Mouse (Mus musculus): ENCODE data around the gene S100a2. TPM values are rescaled to one million over a fixed set of nuclear protein-coding genes. Genes with fewer than 3 reads are reported as not detected.

S100a2 gene
- polyA plus RNA-seq, 1 experiment from 2014 or later: not detected

DNA sequence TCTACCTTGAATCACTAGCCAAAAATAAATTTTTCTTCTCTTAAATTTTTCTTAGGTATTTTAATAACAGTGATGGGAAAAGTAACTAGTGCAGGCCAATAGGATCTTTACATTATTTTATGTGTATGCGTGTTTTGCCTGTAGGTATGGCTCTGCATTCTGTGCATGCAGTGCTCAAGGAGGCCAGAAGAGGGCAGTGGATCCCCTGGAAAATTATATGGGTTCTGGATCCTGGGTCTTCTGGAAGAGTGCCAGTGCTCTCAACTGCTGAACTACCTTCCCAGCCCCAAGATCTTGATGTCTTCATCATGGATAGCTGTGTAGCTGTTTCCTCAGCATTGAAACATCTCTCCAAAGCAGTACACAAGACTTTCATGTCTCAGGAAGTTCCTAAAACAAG lies 7.9 kb upstream of the S100a2 start:
- Histone ChIP-seq H3K4me3 (no peak overlapping the region), H3K36me3 (no peaks in the 10 kb centered on the region), H3K9me3 (no peaks in the 10 kb centered on the region), H3K27ac (replicated peaks) (no peak overlapping the region), H3K27me3 (no peaks in the 10 kb centered on the region), H3K4me2 (no peak overlapping the region), H3K4me1 (replicated peaks) (no peaks in the 10 kb centered on the region), H3K9ac (no peak overlapping the region)
- no peak for ATAC-seq (ENCODE audit: low read depth)
- 86% methylated on average over 1 of the region's 1 CpGs for WGBS

- Histone ChIP-seq H3K4me3 (no peak overlapping the region), H3K27ac (replicated peaks) (no peak overlapping the region), H3K9me3 (no peaks in the 10 kb centered on the region), H3K4me1 (replicated peaks) (no peaks in the 10 kb centered on the region), H3K27me3 (no peaks in the 10 kb centered on the region), H3K9ac (no peak overlapping the region), H3K36me3 (no peaks in the 10 kb centered on the region), H3K4me2 (no peak overlapping the region)
- WGBS: 83% methylated on average over 4 of the region's 4 CpGs
- no peak for ATAC-seq (ENCODE audit: low read depth)
These were observed 7.5 kb upstream of the S100a2 start for GRCm38 (mm10) chr3:90582556-90582955.

DNA sequence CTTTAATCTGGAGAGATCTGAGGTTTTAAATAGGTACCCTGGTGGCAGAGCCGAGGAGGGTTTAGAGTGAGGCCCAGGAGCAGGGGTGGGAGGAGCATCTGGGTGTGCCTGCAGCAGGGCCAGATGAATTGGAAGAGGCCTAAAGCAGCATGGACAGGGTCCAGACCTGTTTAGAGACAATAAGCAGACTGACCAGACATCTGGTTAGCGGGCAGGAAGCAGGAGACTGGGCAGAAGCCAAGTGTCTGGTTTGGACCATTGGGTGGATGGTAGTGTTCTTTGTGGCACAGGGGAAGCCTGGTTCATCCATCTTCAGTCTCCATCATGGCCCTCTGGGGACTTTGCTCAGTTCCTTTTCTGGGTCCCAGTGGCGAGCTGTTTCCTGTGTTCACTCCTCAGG lies 6.2 kb upstream of the S100a2 start:
- no peak overlapping the region for H3K9ac ChIP-seq
- H3K4me1 ChIP-seq (replicated peaks): no peaks in the 10 kb centered on the region
- 68% methylated on average over 3 of the region's 3 CpGs for WGBS
- ATAC-seq (ENCODE audit: low read depth): no peak
- H3K27ac ChIP-seq (replicated peaks): no peak overlapping the region
- no peak overlapping the region for H3K4me2 ChIP-seq
- no peaks in the 10 kb centered on the region for H3K36me3 ChIP-seq
- H3K27me3 ChIP-seq: no peaks in the 10 kb centered on the region
- no peak overlapping the region for H3K4me3 ChIP-seq
- no peaks in the 10 kb centered on the region for H3K9me3 ChIP-seq

DNA sequence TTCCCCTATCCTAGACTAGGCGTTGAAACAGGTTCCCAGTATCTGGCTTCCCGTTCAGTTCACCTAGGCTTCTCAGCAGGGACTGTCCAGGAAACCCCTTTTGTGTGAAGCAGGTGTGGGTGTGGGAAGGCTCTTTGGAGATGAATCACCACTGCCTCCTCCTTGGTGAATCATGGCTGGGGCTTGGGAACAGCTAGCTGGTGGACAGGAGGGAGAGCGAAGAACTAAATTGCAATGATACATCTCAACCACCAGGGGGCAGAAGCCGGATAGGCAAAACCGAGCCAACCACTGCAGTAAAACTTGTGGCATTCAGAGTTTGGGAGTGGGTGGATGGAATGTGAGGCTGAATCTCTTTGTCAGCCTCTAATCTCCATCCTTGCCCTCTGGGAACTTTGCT lies 4.5 kb upstream of the S100a2 start:
- 0 out of 2 replicates have a peak, but pooled peaks have one; percentile 40 for ATAC-seq (ENCODE audit: low read depth)
- H3K4me1 ChIP-seq (replicated peaks): no peaks in the 10 kb centered on the region
- 34% methylated on average over 5 of the region's 5 CpGs for WGBS

DNA sequence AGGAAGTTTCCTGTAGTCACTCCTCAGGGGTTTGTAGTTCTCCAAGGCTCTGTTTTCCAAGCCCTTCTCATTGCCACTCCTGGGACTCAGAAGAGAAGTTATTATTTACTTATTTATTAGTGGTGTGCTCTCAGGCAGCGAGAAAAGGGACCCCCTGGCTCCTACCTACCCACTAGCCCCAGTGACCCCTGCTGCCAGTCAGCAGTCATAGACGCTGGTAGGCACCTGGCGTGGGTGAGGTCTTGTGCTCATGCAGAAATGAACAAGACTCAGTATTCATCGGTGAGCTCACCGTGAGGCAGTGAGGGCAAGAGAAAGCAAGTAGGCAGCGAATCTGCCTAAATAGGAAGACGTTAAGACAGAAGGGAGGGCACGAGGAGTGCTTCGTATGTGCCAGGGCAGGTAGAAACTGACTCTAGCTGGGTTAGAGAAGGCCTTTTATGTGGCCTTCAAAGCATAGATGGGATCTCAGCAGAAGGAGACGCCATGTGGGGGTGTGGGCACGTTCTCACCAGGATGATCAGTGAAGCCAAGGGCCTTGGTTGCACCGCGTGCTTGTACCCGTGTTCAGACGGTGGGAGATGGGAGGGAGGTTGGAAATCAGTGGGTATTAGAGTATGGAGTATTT lies 3.9 kb upstream of the S100a2 start:
- no peak for ATAC-seq (ENCODE audit: low read depth)

More for the DNA sequence above, 4.5 kb upstream of the S100a2 start:
- no peaks in the 10 kb centered on the region for H3K36me3 ChIP-seq
- no peak overlapping the region for H3K9ac ChIP-seq
- no peaks in the 10 kb centered on the region for H3K27me3 ChIP-seq
- H3K9me3 ChIP-seq: no peaks in the 10 kb centered on the region
- H3K4me2 ChIP-seq: no peak overlapping the region
- no peak overlapping the region for H3K27ac ChIP-seq (replicated peaks)
- no peak overlapping the region for H3K4me3 ChIP-seq

GRCm38 (mm10) chr3:90586906-90587305 lies 3.1 kb upstream of the S100a2 start:
- Histone ChIP-seq H3K9me3 (no peaks in the 10 kb centered on the region), H3K4me1 (replicated peaks) (no peaks in the 10 kb centered on the region), H3K4me2 (no peak overlapping the region), H3K4me3 (no peak overlapping the region), H3K27ac (replicated peaks) (no peak overlapping the region), H3K27me3 (no peaks in the 10 kb centered on the region), H3K36me3 (no peaks in the 10 kb centered on the region), H3K9ac (no peak overlapping the region)
- ATAC-seq (ENCODE audit: low read depth): no peak
- 77% methylated on average over 10 of the region's 10 CpGs for WGBS

More for the DNA sequence above, 3.9 kb upstream of the S100a2 start:
- H3K4me1 ChIP-seq (replicated peaks): no peaks in the 10 kb centered on the region
- H3K27me3 ChIP-seq: no peaks in the 10 kb centered on the region
- no peak overlapping the region for H3K9ac ChIP-seq
- H3K36me3 ChIP-seq: no peaks in the 10 kb centered on the region
- no peaks in the 10 kb centered on the region for H3K9me3 ChIP-seq
- no peak overlapping the region for H3K27ac ChIP-seq (replicated peaks)
- H3K4me2 ChIP-seq: no peak overlapping the region
- H3K4me3 ChIP-seq: no peak overlapping the region
- WGBS: 87% methylated on average over 15 of the region's 15 CpGs

- Histone ChIP-seq H3K36me3 (no peaks in the 10 kb centered on the region), H3K4me2 (no peak overlapping the region), H3K27me3 (no peaks in the 10 kb centered on the region), H3K9ac (no peak overlapping the region), H3K4me1 (replicated peaks) (no peaks in the 10 kb centered on the region), H3K27ac (replicated peaks) (no peak overlapping the region), H3K4me3 (no peak overlapping the region), H3K9me3 (no peaks in the 10 kb centered on the region)
- WGBS: 92% methylated on average over 14 of the region's 14 CpGs
- no peak for ATAC-seq (ENCODE audit: low read depth)
These were observed 2.5 kb upstream of the S100a2 start for GRCm38 (mm10) chr3:90587361-90588101.

DNA sequence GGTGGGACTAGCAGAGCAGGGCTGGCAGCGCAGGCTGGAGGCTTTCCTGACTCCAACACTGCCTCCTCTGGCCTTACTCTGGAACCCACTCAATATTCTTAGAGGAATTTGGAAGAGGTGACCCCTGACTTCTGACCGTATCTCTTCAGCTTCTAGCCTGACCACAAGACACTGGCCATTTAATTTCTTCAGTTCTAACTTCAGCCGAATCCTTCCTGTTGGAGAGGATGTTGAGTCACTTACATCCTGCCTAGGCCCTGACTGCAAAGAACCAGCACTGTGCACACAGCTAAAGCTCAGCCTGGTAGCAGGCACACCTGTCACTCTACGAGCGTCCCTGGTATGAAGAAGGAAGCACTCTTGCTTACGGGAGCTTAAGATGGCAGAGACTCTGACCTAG lies 657 bp upstream of the S100a2 start:
- H3K4me2 ChIP-seq: no peak overlapping the region
- 86% methylated on average over 6 of the region's 6 CpGs for WGBS
- no peak overlapping the region for H3K27ac ChIP-seq (replicated peaks)
- no peak overlapping the region for H3K9ac ChIP-seq
- no peak overlapping the region for H3K4me3 ChIP-seq
- H3K36me3 ChIP-seq: no peaks in the 10 kb centered on the region
- no peaks in the 10 kb centered on the region for H3K27me3 ChIP-seq
- no peak for ATAC-seq (ENCODE audit: low read depth)
- 0 out of 2 replicates have a peak, but pooled peaks cover 3% of the 10 kb centered on the region for H3K9me3 ChIP-seq
- H3K4me1 ChIP-seq (replicated peaks): no peaks in the 10 kb centered on the region

DNA sequence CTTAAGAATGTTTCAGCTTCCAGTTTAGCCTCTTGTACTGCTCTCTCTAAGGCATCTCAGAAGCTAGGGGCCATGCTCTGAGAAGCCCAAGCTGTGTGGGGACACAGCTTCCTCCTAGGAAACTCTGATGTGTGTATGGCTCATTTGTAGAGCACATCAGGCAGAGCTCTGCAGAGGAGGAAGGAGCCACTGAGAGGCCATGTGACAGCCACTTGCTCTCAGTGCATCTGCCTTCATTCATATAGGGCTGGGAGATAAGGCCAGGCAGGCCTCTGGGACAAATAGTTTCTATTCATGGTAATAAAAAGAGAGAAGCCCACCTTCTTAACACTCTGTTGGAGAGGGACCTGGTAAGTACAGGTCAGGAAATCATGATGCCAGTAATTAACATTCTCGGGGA lies 4.4 kb downstream of the S100a2 start:
- no peak for ATAC-seq (ENCODE audit: low read depth)
- WGBS: 68% methylated on average over 1 of the region's 1 CpGs
- Histone ChIP-seq H3K9ac (no peak overlapping the region), H3K36me3 (no peaks in the 10 kb centered on the region), H3K27me3 (no peaks in the 10 kb centered on the region), H3K27ac (replicated peaks) (no peak overlapping the region), H3K9me3 (0 out of 2 replicates have a peak, but pooled peaks cover 3% of the 10 kb centered on the region), H3K4me1 (replicated peaks) (no peaks in the 10 kb centered on the region), H3K4me3 (no peak overlapping the region), H3K4me2 (no peak overlapping the region)

DNA sequence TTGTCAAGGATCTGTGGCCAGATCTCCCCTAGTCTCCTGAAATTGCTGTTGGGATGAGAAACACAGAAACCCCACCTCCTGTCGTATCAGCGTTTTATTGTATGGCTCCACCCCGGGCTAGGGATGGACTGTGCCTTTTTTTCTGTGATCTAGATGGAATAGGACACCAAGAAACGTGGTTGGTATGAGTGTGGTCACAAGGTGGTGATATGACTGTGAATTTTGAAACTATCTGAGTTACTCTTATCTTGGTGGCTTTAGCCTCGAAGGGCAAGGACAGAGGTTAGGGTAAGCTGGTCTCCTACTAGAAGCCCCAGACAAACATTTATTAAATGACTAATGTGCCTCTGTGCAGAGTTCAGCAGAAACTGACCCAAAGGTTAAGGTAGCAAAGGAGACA lies 5.5 kb downstream of the S100a2 start:
- H3K27ac ChIP-seq (replicated peaks): no peak overlapping the region
- H3K4me1 ChIP-seq (replicated peaks): no peaks in the 10 kb centered on the region
- 74% methylated on average over 5 of the region's 5 CpGs for WGBS
- H3K4me3 ChIP-seq: no peak overlapping the region
- H3K9me3 ChIP-seq: 0 out of 2 replicates have a peak, but pooled peaks cover 3% of the 10 kb centered on the region
- H3K9ac ChIP-seq: no peak overlapping the region
- ATAC-seq (ENCODE audit: low read depth): no peak
- H3K4me2 ChIP-seq: no peak overlapping the region
- no peaks in the 10 kb centered on the region for H3K36me3 ChIP-seq
- no peaks in the 10 kb centered on the region for H3K27me3 ChIP-seq

DNA sequence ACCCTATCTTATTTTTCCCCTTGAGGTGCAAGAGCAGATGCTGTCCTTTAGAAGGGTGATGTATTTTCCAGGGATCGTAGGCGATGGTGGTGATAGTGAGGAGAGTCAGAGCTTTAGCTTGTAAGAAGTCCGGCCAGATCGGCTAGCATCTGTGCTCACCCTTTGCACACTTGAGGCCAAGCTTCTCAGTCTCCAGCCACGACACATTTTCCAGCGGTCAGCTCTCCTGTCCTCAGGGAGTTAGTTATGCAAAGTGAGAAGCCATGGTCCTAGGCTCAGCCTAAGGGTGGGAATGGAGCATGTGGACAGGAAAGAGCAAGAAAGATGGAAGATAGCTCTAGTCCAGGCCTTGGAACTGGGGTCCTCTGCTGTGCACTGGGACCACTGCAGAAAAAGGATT lies 6.8 kb downstream of the S100a2 start:
- no peak for ATAC-seq (ENCODE audit: low read depth)
- Histone ChIP-seq H3K4me3 (no peak overlapping the region), H3K27ac (replicated peaks) (no peak overlapping the region), H3K9ac (no peak overlapping the region), H3K27me3 (no peaks in the 10 kb centered on the region), H3K9me3 (0 out of 2 replicates have a peak, but pooled peaks cover 3% of the 10 kb centered on the region), H3K4me1 (replicated peaks) (no peaks in the 10 kb centered on the region), H3K36me3 (no peaks in the 10 kb centered on the region), H3K4me2 (no peak overlapping the region)
- 91% methylated on average over 6 of the region's 6 CpGs for WGBS

GRCm38 (mm10) chr3:90597736-90598135 lies 7.7 kb downstream of the S100a2 start:
- H3K4me1 ChIP-seq (replicated peaks): no peaks in the 10 kb centered on the region
- no peak for ATAC-seq (ENCODE audit: low read depth)
- no peak overlapping the region for H3K27ac ChIP-seq (replicated peaks)
- no peaks in the 10 kb centered on the region for H3K27me3 ChIP-seq
- no peak overlapping the region for H3K4me3 ChIP-seq
- 64% methylated on average over 6 of the region's 6 CpGs for WGBS
- H3K9ac ChIP-seq: no peak overlapping the region
- H3K4me2 ChIP-seq: no peak overlapping the region
- H3K9me3 ChIP-seq: 0 out of 2 replicates have a peak, but pooled peaks cover 3% of the 10 kb centered on the region
- no peaks in the 10 kb centered on the region for H3K36me3 ChIP-seq

Data from neural tube, embryonic 13.5 days (tissue).